Mouse (Mus musculus) retina, adult 2 months (tissue): ENCODE measurements around the gene Fcgr3.
"Not testable (repeated sequence)": the region's sequence is repeated elsewhere in the genome, so short reads cannot be mapped to it uniquely, and the experiment has no call there.

Experiments used
- DNase-seq: peaks from one replicate; pipeline ENCODE4 v3.0.0-alpha.2; 2012; ENCODE audit warnings: low read depth, low spot score

Gene Fcgr3

DNA sequence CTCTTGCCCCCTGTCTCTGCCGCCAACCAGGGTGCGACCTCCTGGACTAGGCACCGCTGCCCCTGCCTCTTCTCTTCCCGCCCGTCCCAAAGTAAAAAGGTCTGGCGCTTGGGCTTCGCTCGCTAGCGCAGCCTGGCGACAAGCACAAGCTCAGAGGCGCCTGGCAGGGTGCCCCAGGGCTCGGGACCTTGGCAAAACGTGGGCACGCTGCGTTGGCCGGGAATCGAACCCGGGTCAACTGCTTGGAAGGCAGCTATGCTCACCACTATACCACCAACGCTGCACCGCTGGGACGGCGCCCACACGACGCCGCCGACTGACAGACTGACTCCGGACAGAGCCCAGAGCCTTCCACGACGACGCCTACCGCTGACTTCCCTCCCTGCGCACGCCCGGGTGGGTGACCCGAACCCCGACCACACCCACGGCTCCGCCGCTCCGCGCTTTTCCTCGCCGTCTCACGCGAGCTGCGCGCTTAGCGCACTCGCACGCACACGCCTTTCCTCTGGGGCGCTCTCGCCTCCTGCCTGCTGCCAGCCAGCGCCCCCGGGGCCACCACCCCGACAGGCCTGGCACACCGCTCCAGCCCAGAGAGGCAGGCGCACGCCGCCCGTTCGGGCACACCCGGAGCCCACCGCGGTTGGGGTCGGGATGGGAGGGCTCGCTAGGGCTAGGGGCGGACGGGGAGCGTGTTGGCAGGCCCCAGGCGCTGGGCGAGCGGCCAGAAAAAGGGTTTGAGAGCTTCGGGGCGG lies at the start of gene Fcgr3:
TSS of gene Fcgr3 (minus strand) at position 445 of the 752 bp plus-strand sequence.
- DNase-seq, result not testable (repeated sequence)

DNA sequence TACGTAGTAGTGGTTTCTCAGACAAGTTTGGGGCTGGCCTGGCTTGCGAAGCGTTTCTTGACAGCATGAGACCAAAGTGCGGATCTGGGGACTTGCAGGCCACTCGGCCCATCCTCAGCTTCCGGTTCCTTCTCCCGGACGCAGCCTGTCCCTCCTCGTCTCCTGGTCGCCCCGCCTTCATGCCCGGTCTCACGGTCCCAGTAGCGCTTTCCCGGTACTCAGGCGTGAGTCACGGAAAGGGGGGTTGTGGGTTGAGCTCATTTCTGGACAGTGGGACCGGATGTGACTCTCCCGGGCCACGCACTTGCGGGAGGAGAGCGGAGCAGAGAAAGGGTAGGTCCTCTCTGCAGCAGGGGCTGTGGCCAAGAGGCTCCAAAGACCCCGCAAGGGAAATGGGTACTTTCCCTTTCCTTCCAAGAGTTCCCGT lies 49.2 kb upstream of the Fcgr3 start, which contains the start of gene Cfap126:
TSS of gene Cfap126 (plus strand) at position 46 of the 427 bp plus-strand sequence.
- no peak for DNase-seq

DNA sequence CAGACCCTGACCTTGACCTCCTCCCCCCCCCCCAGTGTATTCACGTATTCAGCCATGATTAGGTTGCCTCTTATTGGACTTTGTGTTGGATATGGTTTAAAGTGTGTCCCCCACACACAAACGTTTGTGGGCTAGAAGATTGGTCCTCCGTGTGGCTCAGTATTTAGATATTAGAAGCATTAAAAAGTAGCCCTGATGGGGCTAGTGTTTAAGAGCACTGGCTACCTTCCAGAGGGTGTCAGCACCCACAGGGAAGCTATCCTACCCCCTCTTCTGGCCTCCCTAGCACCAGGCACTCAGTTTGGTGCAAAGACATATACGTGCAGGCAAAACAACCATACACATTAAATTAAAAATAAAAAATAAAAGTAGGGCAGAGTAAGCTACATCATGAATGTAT lies 48.3 kb upstream of the Fcgr3 start:
- DNase-seq, result no peak

DNA sequence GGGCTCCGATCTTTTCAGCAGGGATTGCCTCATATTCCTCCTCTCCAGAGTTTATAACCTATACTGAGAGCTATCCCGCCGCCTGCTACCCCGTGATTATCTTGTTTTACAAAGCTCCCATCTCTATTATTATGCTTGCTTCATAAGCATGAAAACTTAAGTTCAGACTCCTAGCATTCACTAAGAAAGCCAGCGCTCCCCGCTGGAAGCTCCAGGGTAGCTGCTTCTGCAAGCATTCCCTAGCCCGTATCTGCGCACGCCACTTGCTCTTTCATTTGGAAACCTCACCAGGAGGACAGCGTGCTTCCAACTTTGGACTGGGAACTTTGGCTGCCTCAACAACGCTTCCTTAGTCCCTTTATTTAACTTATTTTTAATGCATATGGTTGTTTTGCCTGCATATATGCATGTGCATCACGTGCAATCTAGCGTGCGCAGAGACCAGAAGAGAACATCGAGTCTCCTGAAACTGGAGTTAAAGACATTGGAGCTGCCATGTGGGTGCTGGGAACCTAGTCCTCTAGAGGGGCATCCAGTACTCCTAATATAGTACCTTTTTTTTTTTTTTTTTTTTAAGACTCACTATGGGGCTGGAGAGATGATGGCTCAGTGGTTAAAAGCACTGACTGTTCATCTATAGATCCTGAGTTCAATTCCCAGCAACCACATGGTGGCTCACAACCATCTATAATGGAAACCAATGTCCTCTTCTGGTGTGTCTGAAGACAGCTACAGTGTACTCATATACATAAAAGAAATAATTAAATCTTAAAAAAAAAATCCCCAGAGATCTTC lies 47.2 kb upstream of the Fcgr3 start:
- no peak for DNase-seq

DNA sequence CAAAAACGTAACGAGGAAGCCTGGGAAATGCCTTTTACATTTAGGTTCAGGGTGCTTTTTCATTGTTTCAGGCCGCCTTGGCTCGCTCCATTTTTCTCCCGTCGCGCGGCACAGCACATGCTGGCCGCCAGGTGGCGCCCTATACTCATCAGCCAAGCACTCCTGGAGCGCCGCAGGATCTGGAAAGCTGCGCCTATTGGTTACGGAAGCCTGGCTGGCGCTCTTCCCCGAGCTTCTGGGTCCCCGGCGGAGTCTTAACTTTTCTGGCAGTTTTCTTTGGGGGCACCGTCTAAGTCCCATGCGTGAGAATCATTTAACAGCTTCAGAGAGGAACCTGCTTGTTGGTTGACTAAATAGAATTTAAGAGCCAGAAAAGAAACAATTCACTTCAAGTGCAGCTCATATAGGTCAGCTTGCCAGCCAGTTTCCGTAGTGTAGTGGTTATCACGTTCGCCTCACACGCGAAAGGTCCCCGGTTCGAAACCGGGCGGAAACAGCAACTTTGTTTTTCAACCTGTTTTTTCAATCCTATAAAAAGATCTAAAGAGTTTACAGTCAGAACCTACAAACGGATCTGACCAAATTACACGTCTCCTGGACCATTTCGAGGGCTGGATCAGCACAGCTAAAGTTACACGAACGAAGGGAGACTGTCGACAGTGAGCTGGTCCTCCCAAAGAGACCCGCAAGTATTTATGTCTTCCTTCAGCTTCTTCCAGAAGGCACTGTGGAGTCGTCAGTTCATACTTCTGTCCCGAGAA lies 46.5 kb upstream of the Fcgr3 start:
- peak; percentile 90 for DNase-seq

DNA sequence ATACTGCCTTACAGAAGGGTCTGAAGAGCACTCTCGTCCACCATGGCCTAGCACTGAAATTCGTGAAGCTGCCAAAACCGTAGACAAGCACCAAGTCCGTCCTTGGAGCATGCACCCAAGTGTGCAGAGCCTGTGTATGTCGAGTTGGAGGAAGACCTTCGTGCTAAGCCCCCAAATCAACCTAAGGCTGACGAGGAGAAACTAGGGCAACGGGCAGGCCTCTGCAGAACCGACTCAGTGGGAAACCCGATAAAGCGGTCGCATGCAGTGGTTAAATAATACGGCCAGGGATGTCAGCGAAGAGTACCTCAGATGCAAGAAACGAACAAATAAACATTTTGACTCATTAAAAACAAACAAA lies 45.9 kb upstream of the Fcgr3 start:
- no peak for DNase-seq

DNA sequence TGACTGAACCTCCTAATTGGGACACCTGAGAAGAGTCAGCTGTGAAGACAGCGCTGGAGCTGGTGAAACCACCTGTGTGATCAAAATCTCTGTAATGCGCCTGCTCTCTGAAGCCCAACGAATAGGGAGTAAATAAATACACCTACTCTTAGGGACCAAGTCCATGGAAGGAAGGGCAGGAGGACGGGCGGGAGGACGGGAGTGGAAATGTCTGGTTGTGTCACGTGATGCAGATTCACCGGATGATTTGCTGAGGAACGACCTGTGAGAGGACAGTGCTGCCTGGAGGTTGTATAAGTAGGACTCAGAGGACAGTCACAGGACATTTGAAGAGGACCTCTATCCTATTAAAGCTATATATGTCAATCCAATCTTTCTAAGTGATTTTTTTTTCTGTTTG lies 44.9 kb upstream of the Fcgr3 start:
- no peak for DNase-seq

DNA sequence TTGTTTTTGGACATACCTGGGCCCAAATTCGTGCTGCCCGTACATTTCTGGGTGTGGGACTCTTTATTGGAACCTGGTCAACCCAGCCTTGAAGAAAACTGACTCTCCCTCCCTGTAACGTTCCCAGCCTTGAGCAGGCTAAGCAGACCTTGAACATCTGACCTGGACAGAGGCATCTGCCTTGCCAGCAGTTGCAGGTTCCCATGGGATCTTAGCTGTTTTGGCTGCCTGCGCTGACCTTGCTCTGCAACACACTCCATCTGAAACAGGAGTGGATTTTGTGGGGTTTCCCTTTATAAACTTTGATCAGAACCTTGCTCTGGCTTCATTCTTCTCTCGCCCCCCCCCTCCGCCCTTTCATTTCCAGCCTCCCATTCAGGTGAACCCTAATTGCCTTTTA lies 40.5 kb upstream of the Fcgr3 start:
- DNase-seq, result no peak

DNA sequence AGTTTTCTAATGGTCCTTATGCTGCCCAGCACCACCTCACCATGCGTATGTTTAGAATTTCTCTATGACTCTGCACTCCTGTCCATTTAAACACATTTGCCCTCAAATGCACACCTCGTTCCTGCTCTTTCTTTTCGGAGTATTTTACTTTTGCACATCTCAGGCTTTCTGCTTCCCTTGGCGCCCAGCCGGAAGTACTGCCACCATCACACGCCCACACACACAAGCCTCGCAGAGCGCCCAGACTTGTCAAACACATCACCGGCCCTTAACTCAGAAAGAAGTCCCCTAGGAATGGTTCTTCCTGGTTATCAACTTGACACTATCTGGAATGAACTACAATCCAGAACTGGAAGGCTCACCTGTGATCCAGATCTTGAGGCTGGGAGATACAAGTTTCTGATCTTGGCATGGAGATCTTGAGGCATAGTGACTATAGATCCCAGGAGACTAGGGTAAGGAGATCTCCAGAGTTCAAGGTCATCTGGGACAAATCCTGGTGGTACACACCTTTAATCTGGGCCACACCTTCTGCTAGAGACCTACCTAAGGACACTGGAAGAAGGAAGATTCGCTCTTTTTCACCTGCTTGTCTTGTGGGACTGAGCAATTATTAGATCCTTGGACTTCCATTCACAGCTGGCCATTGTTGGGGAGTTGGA lies 38.6 kb upstream of the Fcgr3 start:
- no peak for DNase-seq

DNA sequence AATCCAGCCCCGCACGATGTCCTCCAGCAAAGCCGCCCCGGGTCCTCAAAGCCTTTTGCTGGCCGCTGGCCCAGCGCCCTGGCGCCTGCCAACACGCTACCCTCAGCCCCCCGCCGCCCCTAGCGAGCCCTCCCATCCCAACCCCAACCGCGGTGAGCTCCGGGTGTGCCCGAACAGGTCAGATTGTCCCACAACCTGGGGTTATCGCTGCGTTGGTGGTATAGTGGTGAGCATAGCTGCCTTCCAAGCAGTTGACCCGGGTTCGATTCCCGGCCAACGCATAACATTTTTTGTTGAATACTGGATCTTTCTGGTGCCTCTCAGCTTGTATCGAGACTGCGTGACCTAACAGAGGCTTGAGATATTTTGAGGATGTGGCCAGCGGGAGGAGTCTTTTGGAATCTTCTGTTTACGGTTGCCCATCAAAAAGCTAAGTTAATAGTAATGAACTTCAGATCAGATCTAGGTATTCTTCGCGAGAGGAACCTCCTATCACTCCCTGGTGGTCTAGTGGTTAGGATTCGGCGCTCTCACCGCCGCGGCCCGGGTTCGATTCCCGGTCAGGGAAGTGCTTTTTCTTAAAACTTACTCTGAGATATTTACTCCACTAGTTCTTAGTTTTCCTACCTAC lies 37.9 kb upstream of the Fcgr3 start:
- peak; percentile 68 for DNase-seq

DNA sequence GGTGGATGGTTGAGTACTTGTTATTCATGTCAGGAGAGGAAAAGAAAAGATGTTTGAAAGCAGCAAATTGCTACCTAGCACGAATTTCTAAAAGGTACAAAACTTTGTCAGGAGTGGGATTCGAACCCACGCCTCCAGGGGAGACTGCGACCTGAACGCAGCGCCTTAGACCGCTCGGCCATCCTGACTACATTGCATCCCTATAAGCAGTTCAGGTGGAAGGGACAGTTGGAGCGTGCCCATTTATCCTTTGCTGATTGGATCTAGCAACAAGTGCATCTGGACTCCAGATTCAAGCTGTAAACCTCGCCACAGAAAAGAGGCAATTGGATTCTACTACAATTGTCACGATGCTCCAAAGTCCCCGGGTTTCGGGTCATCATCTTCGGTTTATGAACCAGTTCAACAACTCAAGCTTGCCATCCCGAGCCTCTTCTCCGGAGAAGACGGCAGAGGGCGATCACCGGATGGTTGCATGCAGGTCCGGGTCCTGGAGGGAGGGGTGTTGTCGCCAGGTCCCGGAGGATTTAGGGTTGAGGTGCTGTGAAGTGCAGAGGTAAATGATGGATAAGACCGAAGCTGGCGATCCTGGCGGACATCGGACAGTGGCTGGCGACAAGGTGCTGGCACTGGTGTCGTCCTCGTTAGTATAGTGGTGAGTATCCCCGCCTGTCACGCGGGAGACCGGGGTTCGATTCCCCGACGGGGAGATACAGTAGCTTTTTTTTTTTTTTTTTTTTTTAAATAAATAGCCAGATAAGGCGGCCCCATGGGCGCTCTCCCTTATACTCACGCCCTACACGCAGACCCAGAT lies 37.2 kb upstream of the Fcgr3 start:
- peak; percentile 76 for DNase-seq

DNA sequence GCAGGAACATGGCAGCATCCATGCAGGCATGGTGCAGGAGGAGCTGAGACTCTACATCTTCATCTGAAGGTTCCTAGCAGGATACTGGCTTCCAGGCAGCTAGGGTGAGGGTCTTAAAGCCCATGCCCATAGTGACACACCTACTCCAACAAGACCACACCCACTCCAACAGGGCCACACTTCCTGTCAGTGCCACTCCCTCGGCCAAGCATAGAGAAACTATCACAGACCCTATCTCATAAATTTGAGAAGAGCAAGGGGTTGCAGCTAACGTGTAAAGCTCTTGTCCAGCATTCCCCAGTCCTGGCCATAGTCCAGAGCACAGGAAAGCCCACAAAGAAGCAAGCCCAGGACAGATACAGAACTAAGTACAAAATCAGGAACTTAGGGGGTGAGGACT lies 36.3 kb upstream of the Fcgr3 start:
- no peak for DNase-seq

DNA sequence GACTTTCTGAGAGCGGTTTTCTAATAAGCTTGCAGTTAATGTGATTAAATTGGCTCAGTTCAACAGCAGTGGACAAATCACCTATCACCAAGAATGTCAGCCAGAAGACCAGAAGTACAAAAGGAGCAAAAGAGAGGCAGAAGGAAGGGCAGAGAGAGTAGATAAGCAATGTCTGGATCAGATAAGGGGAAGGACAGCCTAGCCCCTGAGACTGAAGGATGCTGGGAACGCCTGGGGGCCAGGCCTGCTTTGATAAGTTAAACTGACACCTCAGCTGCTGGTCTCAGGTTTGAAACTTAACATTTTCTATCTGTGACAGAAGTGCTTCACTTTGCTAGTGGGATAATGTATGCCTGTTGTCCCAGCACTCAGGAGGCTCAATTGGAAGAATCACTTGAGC lies 32.9 kb upstream of the Fcgr3 start:
- DNase-seq, result no peak

DNA sequence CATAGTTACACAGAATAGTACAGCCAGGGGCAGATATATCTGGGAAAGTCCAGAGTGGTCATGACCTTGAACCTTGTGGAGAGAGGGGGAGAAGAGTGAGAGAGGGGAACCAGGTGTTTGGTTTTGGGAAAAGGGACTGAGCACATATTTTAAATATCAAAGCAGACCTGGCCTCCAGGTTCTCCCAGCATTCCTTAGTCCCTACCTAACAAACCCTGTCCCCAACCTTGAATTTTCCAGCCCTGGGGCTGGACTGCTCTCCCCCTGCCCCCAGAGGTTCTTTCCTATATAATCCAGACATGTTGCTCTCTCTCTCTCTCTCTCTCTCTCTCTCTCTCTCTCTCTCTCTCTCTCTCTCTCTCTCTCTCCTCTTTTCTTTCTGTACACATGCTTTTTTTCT lies 32.4 kb upstream of the Fcgr3 start:
- DNase-seq, result no peak

DNA sequence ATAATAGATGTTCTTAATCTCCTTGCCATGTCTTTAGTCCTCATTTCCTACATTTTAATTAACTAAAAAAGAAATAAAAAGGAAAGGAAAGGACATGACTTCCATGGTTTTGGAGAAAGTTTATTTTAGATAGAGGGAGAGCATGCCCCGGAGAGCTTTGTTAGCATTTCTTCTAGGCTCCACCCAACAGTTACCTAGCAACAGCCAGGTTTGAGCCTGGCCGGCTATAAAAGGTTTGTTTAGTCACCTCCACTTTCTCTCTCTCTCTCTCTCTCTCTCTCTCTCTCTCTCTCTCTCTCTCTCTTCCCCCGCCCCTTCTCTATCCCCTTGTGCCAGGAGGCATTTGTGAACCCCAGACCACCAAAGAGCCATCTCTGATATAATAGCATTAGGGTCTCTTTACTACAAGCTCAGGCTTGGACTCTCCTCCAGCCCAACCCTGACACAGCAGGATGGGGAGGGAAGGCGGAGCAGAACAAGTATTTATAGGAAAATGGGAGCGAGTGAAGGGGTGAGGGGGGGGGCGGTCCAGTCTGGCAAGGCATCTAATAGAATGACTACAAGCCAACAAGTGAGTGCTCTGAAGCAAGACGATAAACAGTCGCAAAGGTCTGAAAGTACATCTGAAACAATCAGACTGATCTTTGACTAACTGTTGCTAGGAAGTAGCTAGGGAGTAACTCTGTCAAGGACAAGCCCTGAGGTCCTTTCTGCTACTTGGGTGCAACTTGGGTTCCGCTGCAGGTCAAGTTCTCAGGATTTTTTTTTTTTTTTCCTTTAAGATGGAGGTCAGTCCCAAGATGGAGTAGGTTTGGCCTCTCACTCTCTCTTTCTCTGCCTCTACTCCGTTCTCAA lies 31.6 kb upstream of the Fcgr3 start:
- DNase-seq, result no peak

DNA sequence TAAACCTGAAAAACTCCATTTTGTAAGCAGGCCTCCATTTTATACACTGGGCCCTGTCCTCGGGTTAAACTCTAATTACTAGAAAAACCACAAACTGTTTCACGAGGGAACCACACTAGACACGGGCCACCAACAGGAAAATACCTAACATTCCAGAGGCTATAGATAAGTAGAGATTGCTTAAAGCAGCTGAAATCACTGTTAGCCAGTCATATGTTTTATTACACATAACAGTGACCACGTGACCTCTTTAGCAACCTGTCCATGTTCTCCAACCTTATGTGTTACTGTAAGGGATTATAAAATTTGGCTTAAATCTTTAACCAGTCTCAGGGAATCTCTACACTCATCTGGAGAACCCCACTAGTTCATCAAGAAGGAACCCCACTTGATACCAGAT lies 29.7 kb upstream of the Fcgr3 start:
- no peak for DNase-seq

DNA sequence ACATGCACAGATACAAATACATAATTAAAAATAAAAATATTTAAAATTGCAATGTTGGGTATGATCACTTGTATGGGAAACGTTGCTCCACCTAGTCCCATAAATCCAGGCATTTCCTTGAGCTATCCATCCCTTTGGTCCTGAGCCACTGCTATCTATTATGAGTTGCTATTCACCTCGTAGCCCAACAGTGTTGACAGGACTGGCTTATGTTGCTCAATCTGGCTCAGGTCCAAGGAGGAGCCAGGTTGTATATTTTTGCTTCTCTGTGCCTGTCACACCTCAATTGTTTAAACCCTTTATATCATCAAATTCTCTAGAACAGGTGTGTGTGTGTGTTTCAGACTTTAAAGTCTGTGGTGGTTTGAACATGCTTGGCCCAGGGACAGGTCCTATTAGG lies 26.0 kb upstream of the Fcgr3 start:
- DNase-seq, result no peak

DNA sequence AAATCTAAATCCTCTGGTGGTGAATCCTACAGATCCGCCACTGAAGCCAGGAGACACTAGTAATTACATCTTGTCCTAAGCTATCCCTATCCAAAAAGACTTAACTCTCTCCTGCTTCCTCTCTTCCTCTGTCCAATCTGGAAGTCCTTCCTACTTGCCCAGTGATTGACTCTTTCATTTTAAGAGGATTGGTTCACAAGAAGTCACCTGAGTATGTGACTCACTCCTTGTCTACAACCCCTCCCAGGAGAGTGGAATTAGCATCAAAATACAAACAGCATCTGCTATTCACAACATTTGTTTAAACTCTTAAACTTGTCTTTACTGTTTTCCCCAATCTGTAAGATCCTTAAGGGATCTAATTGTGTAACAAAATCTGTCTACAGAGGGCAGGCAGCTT lies 25.2 kb upstream of the Fcgr3 start:
- DNase-seq, result no peak

DNA sequence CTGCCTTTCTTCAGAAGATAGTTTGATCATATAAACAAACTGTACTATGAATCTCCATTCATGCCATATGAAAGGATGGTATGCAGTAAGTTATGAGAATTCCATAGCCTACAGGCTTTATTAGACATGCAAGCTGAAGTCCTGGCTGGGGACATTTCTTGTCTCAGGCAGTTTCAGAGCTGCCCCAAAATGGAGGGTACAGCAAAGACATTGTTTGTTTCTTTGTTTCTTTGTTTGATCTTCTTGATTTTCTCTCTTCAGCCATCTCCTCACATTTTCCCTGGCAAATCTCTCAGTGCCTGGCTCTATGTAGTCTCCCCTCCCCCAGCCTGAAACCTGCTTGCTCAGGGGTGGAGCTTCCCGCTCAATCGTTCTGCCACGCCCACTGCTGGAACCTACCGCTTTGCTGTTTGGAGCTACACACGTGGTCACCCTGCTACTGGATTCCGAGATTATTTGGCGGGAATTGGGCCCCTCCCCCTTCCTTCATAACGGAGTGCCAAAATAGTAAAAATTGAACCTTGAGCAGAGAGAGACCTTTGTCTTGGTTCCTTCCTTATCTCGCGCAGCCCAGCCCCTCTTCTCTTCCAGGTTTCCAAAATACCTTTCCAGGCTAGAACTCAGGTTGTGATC lies 23.6 kb upstream of the Fcgr3 start:
- not testable (repeated sequence) for DNase-seq
